Mouse (Mus musculus) splenic B cell, adult 2 months (primary cell): ENCODE results near the gene Irgc1.

Source experiments
- DNase-seq: peaks from one replicate; pipeline ENCODE4 v3.0.0-alpha.2; 2011; ENCODE audit warnings: low read depth, low spot score
- H3K27me3 ChIP-seq: 2 replicates; pipeline ENCODE4 v1.6.1; 2012; ENCODE audit warnings: mild to moderate bottlenecking, low read length, moderate library complexity, mixed read lengths; ENCODE audit not compliant: control insufficient read depth, poor library complexity, insufficient read depth, severe bottlenecking
- H3K36me3 ChIP-seq: 2 replicates; pipeline ENCODE4 v1.6.1; 2012; ENCODE audit warnings: mild to moderate bottlenecking, low read length, moderate library complexity, mixed read lengths; ENCODE audit not compliant: control insufficient read depth, poor library complexity, insufficient read depth, severe bottlenecking

Irgc1 gene

DNA sequence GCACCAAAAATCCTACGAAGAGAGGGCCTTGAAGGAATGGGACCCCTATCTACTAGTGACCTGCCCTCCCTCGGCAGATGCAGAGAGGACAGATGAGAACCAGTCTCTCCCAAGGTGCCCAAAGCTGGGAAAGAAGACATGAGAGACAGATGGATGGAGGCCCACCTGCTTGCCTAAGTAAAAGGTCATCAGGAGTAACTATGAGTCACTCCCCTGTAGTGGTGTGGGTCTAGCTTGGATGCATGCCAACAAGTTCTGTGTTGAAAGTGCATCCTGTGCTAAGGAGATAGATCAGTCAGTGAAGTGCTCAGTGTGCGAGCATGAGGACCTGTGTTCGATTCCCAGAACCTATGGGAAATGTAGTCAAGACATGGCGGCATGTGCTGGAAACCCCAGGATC lies 26.8 kb upstream of the Irgc1 start:
- Histone ChIP-seq H3K27me3 (no peaks in the 10 kb centered on the region), H3K36me3 (peaks cover 13% of the 10 kb centered on the region)
- no peak for DNase-seq

- DNase-seq, result no peak
- peaks cover 19% of the 10 kb centered on the region for H3K36me3 ChIP-seq
- no peaks in the 10 kb centered on the region for H3K27me3 ChIP-seq
These were observed 24.8 kb upstream of the Irgc1 start for GRCm38 (mm10) chr7:24476856-24477255.

DNA sequence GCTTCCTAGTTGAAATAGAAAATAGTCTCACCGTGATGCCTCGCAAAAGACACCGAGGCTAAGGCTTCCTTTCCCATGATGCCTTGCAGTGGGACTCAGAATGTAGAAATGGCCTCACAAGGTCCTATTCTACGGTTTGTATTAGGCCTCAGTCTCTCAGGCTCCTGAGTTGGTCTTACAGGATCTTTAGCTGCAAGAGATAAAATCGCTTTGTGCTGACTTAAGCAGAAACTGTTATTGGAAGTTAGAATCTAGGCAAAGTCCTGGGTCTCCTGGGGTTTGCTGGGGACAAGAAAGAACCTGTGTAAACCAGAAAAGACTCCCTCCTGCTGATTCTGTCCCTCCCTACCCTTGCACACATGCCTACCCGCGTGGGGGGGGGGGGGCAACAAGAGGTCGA lies 24.2 kb upstream of the Irgc1 start:
- Histone ChIP-seq H3K27me3 (no peaks in the 10 kb centered on the region), H3K36me3 (peaks cover 19% of the 10 kb centered on the region)
- DNase-seq, result no peak

DNA sequence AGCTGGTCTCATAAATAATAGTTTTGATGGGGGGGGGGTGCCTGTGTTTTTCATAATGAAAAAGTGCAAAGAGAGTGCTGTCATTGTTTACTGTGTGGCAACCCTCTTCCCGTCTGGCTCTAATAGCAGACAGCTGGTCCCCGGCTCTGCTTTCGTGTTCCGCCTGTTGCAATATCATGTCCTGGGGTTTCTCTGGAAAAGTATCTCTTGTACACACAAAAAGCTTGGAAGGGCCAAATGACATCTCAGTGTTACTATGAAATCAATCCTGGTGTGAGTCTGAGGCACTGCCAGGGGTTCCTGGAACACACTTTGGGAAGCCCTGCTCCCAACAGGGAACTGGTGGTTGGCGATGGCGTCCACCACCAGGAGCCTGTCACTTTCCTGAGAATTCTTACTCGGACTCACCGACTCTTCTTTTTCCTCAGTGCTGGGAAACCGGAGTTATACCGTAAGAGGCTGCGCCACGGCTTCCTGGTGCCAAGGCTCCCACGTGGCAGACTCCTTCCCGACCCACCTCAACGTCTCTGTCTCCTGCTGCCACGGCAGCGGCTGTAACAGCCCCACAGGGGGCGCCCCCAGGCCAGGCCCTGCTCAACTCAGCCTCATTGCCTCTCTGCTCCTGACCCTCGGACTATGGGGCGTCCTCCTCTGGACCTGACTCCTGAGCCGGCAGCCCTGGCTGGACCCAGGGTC lies 22.9 kb upstream of the Irgc1 start:
- H3K36me3 ChIP-seq, result peaks cover 19% of the 10 kb centered on the region
- DNase-seq, result no peak

GRCm38 (mm10) chr7:24473913-24474529 lies 21.9 kb upstream of the Irgc1 start:
- peak; percentile 84 for DNase-seq
- Histone ChIP-seq H3K27me3 (no peaks in the 10 kb centered on the region), H3K36me3 (peaks cover 21% of the 10 kb centered on the region)

More for the DNA sequence above, 22.9 kb upstream of the Irgc1 start:
- no peaks in the 10 kb centered on the region for H3K27me3 ChIP-seq

GRCm38 (mm10) chr7:24472937-24473336 lies 20.8 kb upstream of the Irgc1 start:
- peak; percentile 75 for DNase-seq
- peaks cover 27% of the 10 kb centered on the region for H3K36me3 ChIP-seq

DNA sequence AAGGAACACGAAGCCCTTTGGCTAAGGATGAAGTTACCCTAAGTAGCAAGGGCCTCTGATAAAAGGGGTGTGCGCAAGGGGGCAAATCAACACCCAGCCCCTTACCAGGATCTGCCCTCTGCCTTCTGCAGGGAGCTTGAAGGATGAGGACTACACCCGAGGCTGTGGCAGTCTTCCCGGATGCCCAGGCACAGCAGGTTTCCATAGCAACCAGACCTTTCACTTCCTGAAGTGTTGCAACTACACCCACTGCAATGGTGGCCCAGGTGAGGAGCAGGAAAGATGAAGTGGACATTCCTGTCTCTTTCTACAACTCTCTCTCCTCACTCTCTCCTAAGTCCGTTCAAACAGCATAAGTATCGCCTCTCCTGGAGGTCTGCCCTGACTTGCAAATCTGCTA lies 20.3 kb upstream of the Irgc1 start:
- Histone ChIP-seq H3K27me3 (no peaks in the 10 kb centered on the region), H3K36me3 (peaks cover 29% of the 10 kb centered on the region)
- no peak for DNase-seq

More at GRCm38 (mm10) chr7:24472937-24473336, 20.8 kb upstream of the Irgc1 start:
- no peaks in the 10 kb centered on the region for H3K27me3 ChIP-seq

DNA sequence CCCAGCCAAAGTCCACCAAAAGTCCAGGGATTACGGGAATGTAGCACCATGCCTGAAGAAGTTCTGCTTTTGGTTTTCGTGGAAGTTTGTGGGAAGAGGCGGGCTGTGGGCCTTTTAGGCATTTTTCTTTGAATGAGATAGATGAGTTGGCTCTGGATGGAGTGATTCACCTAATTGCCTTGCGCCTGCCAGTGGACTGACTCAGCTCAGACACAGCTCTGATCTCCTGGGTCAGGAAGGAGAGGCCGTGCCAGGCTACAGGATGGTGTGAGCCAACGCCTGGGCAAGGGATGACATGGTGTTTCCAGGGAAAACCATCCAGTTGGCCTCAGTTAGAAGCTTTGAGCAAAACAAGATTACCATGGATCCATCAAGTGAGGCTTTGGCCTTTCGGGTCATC lies 18.3 kb upstream of the Irgc1 start:
- Histone ChIP-seq H3K36me3 (peaks cover 34% of the 10 kb centered on the region), H3K27me3 (no peaks in the 10 kb centered on the region)
- no peak for DNase-seq

GRCm38 (mm10) chr7:24469126-24469525 lies 17.0 kb upstream of the Irgc1 start:
- no peaks in the 10 kb centered on the region for H3K27me3 ChIP-seq
- DNase-seq, result peak; percentile 74
- peaks cover 24% of the 10 kb centered on the region for H3K36me3 ChIP-seq

- H3K27me3 ChIP-seq, result no peaks in the 10 kb centered on the region
- DNase-seq, result no peak
These were observed 15.8 kb upstream of the Irgc1 start for GRCm38 (mm10) chr7:24467886-24468285.

DNA sequence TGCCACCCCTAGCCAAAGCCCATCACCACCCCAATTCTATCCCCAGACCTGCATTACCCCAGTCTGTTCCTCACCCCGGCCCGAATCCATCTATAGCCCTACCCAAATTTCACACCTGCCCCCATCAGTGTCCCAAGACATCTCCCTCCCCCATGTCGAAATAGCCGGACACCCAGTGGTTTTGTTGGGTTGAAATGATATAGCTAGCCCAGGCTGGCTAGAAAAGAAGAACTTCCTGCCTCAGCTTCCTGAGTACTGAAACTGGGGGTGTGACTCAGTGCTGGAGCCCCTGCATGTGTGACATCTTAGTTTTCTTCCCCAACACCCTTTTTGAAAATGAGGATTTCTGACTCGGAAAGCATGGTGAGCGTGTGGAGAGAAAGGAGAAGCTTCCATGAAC lies 14.7 kb upstream of the Irgc1 start:
- Histone ChIP-seq H3K36me3 (peaks cover 18% of the 10 kb centered on the region), H3K27me3 (no peaks in the 10 kb centered on the region)
- no peak for DNase-seq

More at GRCm38 (mm10) chr7:24467886-24468285, 15.8 kb upstream of the Irgc1 start:
- peaks cover 24% of the 10 kb centered on the region for H3K36me3 ChIP-seq

DNA sequence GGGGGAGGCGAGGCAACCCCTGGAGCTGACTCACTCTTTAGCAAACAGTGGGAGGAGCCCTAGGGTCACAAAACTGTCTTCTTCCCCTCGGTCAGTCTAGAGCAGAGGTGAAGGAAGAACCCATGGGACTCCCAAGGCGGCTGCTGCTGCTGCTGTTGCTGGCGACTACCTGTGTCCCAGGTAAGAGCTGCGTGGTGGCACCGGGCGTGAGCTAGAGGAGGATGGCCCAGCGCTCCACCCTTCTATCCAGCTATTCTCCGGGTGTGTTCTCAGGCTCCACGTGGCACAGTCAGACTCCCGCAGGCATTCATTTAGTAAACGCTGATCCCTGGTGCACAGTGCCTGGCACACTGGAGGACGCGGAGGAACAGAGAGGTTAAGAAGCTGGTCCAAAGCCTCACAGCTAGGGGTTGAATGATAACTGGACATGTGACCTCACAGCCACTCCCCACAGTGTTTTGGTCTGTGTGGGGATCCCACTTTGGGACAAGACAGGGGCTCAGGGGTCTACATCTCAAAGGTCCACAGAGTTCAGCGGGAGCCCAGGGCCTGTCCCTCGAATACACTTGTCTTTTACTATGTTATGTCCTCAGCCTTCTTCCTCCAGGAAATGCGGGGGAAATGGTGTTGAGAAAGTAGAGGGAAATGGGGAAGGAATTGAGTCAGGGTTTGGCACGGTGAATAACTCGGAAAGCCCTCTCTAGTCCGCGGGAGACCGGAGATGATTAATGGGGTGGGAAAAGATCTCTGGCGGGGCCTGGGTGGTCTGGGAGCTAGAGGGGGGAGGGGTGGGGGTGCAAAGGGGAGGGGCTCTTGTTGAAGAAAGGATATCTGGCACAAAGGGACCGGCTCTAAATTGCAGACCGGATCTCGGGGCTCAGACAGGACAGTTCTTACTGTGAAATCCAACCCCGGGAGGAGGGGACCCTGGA lies 10.6 kb upstream of the Irgc1 start, which contains the start of gene Plaur:
Gene Plaur (plus strand): TSS at position 97 of the 932 bp plus-strand sequence.
- DNase-seq, result peak; percentile 83
- no peaks in the 10 kb centered on the region for H3K27me3 ChIP-seq
- H3K36me3 ChIP-seq, result peaks cover 8% of the 10 kb centered on the region

DNA sequence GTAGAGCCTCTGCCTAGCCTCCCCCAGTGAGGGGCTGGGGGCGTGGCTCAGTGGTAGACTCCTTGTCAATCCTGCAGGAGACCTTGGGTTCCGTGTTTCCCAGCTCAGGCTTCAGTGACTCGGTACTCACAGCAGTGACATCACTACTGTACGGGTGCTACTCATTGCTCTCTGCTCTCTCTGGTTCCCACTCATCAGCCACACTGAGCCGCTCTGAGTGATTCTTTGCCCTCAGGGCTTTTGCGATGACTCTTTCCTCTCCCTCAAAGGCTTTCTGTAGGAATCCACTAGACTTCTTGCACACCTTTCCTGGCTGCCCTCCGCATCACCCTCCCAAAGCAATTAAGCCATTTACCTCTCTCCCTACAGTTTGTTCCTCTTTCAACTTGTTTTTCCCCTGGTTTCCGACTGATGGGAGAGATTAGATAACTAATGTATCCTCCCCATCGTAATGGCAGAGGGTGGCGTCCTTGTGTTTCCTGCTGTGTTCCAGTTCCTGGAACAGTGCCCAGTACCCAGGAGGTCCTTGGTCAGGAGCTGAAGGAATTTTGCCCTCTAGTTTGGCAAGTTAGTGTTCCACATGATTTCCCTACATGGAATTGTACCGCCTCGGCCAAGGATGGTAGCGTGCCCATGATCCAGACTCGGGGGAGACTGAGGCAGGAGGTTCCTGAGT lies 9.4 kb upstream of the Irgc1 start:
- no peak for DNase-seq
- no peaks in the 10 kb centered on the region for H3K27me3 ChIP-seq
- peaks cover 5% of the 10 kb centered on the region; the same call in 1 of the 2 replicates for H3K36me3 ChIP-seq

- no peaks in the 10 kb centered on the region for H3K36me3 ChIP-seq
- no peaks in the 10 kb centered on the region for H3K27me3 ChIP-seq
- DNase-seq, result no peak
These were observed 7.7 kb upstream of the Irgc1 start for GRCm38 (mm10) chr7:24459843-24460242.
